Mouse (Mus musculus) lung, adult 2 months (tissue): ENCODE data around the gene Adamts1. TPM values are rescaled to one million over a fixed set of nuclear protein-coding genes. Genes with fewer than 3 reads are reported as not detected.
A peak's percentile ranks its signal among the peaks of the same experiment; 100 is the strongest.

ENCODE experiments used
- DNase-seq: peaks from one replicate; pipeline ENCODE4 v3.0.0; 2022
- H3K4me1 ChIP-seq: fragments of 200-500 bp; 2 replicates; pipeline ENCODE4 v1.6.1; 2011; ENCODE audit warnings: low read length; ENCODE audit not compliant: control insufficient read depth, insufficient read depth
- H3K4me3 ChIP-seq: fragments of 200-500 bp; replicated peaks from 2 replicates; pipeline ENCODE3; 2011; ENCODE audit warnings: low read depth, mild to moderate bottlenecking, control low read depth, low read length; ENCODE audit errors: extremely low read depth
- CTCF ChIP-seq: fragments of 200-500 bp; IDR thresholded peaks from 2 replicates; pipeline ENCODE4 v1.5.1; 2011; ENCODE audit warnings: mild to moderate bottlenecking, low read length, control low read depth; ENCODE audit not compliant: insufficient read depth
- POLR2A ChIP-seq: fragments of 200-500 bp; IDR thresholded peaks from 2 replicates; pipeline ENCODE4 v1.6.1; 2011; ENCODE audit warnings: low read depth, mild to moderate bottlenecking, control low read depth, low read length, borderline replicate concordance; ENCODE audit errors: extremely low read depth
- WGBS: fragments of 180-500 bp; shearing (Covaris S2); methylation state at CpG from one replicate; pipeline ENCODE4 v1.1.7; 2018; 5-methylcytosine and 5-hydroxymethylcytosine counted together
- polyA plus RNA-seq: library from polyadenylated mRNA; depleted of rRNA; stranded (reverse); fragments of >200 nt; gene quantifications from 2 replicates; pipeline ENCODE4 v1.2.3, GENCODE M21; 2012; rRNA removed

Adamts1 gene
- 68.7 and 86.6 TPM in 2 replicates for polyA plus RNA-seq

DNA sequence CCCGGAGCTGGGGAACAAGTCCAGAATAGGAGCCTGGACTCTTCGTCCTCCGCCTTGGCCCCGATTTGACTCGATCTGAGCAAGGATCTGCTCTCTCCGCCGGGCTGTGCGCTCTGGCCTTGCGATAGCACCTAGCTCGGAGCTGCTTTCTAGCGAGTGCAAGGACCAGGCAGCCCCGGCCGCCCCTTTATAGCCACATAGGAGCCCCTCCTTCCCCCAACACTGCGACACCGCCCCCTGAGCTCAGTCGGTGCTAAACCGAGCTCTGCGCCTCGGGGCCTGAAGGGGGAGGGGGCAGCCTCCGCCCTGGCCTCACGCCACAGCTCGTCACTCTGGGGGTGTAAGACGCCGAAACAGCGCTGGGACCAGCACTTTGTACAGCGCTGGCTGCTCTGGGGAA is at the start of gene Adamts1:
Gene Adamts1, minus strand, starts transcription at position 160 of the 400 bp plus-strand sequence.
- peak; percentile 96 for TF ChIP-seq POLR2A
- no peak for TF ChIP-seq CTCF
- peak; percentile 74 for DNase-seq
- Histone ChIP-seq H3K4me1 (peaks cover 7% of the 10 kb centered on the region), H3K4me3 (peak within 1 kb of the TSS; percentile 71)
- WGBS: under 1% methylated on average over 26 of the region's 26 CpGs

DNA sequence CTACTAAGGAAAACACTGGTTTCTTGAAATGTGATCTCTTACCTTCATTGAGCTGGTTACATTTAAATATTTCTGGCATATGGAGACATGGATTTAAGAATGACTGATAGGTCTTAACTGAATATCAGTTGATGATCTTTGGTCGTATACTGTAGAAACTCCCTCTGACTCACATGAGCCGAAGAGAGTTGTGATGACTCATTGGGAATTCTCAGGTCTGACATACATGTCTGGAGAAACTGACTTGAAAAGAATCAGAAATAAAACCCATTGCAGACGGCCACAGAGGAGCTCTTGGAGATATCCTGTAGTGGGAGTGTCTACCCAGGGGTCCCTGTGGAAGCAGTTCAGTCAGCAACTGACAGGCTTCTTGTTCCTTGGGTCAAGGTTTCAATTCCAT is 24.2 kb upstream of the Adamts1 start:
- WGBS: 75% methylated on average over 3 of the region's 3 CpGs
- TF ChIP-seq CTCF: no peak
- no peak for TF ChIP-seq POLR2A
- no peak for DNase-seq
- H3K4me3 ChIP-seq: no peak overlapping the region
- H3K4me1 ChIP-seq: no peaks in the 10 kb centered on the region

DNA sequence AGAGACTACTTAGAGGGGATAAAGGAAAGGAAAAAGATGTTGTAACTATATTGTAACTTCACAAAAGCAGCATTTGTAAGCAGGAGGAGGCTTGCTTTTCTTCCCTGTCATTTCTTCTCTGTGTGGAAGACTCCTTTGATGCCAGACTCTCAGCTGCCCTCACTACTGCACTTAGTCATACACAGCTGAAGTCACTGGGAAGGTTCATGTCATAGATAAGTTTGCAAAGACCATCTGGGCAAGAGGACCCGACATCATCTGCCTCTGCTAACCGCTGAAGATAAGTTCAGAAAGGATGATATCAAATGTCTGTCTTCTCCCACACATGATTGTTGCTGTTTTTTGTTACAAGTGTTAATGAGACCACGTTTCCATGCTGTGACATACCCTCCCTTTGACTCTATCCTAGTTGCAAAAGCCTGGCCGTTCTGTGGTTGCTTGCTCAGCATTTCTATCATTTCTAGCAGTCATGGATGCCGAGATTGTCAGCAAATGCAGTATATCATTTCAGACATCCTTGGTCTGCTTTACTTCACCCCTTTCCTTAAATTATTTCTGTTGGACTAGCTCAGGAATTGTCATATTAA is 19.5 kb upstream of the Adamts1 start:
- 67% methylated on average over 5 of the region's 5 CpGs for WGBS
- no peak for TF ChIP-seq POLR2A
- no peak for TF ChIP-seq CTCF
- H3K4me3 ChIP-seq: no peak overlapping the region
- no peak for DNase-seq
- H3K4me1 ChIP-seq: no peaks in the 10 kb centered on the region

DNA sequence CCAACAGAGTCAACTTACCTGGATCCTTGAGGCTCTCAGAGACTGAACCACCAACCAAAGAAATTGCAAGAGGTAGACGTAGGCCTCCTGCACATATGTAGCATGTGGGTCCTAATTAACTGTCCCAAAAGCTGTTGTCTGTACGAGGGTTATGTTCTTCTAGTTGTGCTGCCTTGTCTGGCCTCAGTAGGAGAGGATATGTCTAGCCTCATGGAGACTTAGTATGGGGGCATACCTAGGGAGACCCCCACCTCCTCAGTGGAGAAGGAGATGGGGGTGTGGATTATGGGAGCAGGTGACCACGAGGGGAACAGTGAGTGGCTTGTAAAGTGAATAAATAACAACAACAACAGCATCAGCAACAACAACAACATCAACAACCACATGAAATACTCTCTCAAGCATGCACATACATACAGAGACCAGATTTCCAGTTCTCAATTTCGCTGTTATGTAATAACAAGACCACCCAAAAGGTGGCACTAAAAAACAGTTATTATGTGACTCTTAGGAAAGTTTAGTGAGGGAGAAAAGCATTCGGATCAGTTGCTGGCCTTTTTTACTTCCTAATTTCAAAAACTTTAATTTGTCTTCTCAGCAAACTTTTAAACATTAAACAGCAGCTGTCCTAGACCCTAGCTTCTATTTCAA is 17.0 kb upstream of the Adamts1 start:
- H3K4me3 ChIP-seq: no peak overlapping the region
- TF ChIP-seq POLR2A: no peak
- TF ChIP-seq CTCF: no peak
- WGBS: 53% methylated on average over 5 of the region's 5 CpGs
- no peaks in the 10 kb centered on the region for H3K4me1 ChIP-seq
- no peak for DNase-seq

DNA sequence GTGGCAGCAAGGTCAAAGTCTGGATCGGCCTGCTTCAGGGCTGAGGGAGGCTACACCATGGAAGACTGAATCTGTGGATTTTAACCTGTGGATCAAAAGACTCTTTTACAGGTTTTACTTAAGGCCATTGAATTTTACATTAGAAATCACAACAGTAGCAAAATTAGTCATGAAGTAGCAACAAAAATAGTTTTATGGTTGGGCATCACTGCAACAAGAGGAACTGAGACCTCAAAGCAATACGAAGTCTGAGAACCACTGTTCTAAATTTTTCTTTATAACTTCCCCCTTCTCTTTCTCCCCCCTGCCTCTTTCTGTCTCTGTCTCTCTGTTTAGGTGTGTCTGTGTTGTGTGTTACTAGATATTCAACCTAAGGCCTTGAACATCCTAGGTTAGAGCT is 11.2 kb upstream of the Adamts1 start:
- Histone ChIP-seq H3K4me3 (no peak overlapping the region), H3K4me1 (no peaks in the 10 kb centered on the region)
- no peak for DNase-seq
- TF ChIP-seq CTCF: no peak
- no peak for TF ChIP-seq POLR2A
- 88% methylated on average over 2 of the region's 2 CpGs for WGBS

DNA sequence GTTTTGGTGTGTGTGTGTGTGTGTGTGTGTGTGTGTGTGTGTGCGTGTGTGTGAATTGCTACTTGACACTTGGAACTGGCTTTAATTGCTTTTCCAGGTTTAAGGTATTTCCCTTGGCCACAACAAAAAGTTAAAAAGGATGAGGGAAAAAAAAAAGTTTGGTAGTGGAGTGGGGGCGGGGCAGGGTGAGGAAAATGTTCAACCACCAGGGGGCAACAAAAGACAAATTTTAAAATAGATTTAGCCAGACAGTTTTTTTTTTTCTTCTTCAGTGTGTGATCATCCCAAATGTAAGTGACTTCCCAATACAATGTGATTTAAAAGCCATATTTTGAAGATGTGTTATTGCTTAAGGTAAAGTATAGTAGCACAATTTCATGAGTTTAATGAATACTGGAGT is 4.7 kb upstream of the Adamts1 start:
- TF ChIP-seq CTCF (0 out of 2 replicates have a peak, but pooled peaks have one; percentile 24), POLR2A (no peak)
- no peak overlapping the region for H3K4me3 ChIP-seq
- DNase-seq: peak; percentile 47
- WGBS: 13% methylated on average over 2 of the region's 2 CpGs
- H3K4me1 ChIP-seq: peaks cover 3% of the 10 kb centered on the region

DNA sequence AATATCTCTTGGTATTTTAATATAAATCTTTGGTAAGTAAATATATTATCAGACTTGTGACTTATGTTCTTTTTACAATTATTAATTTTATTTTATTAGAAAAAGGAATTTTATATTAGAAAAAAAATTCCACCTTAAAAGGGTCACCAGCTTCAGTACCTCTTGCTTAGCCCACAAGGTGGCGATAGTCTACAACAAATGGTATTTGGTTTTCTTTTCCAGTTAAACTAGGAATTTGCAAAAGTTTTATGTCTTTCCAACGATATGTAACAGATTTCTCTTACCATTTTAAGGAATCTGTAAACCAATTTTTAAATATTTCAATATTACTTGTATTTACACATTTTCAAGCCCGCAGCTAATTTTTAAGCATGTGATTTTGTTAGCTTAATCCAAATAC is 4.2 kb upstream of the Adamts1 start:
- TF ChIP-seq POLR2A: no peak
- TF ChIP-seq CTCF: no peak
- WGBS: 17% methylated on average over 3 of the region's 3 CpGs
- no peak for DNase-seq
- Histone ChIP-seq H3K4me3 (no peak overlapping the region), H3K4me1 (peaks cover 3% of the 10 kb centered on the region)

DNA sequence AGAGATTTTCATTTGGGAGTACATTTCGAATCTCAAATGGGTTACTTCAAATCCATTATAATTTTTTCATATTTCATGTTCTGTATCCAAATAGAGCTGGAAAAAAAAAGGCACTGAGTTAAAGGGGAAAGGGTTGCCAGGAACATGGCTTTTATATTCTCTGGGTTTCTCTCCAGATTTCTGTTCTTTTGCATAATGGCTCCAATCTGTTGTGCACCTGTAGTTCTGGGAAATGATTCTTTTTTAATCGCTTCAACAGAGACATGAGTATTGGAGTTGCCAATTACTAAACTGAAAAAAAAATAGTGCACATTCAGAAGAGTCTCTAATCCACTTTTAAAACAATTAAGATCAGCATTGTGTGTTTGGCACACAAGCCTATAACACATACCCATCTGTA is 2.7 kb upstream of the Adamts1 start:
- no peak for DNase-seq

DNA sequence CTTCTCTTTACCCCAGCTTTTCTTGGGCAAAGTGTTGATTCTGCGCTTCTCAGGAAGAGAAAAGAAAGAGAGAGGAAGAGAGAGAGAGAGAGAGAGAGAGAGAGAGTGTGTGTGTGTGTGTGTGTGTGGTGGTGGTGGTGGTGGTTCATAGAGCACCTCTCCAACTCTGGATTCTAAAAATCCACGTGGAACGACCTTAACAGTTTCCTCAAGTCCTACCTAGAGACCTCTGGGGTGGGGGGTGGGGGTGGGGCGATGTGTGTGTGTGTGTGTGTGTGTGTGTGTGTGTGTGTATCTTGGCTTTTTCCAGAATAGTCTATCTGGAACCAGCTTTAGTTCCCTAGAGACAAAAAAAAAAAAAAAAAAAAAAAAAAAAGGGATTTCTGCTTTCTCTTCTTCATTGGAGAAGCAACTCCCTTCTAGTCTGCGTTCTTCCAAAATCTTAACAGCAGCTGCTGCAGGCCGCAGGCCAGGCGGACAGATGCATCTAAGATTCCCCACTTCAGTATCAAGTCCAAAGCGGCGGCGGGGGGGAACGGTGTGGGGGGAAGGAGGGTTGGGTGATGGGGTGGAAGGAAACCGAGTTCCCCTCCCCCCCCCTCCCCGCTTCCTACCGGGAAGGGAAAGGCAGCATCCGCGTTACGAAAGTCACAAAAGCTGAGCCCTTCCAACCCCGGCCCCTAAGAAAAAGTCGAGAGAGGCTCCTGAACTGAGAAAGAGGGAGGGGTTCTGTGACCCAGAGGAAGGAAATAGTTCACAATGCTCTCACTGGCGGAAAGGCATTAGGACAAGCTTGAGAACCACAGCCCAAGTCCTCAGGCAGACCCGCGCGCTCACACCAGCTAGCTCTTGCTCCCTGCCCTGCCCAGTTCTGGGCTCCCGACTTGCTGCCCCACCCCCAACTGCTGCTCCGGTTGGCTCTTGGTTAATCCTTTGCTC is 969 bp upstream of the Adamts1 start:
- peak overlapping the region; percentile 71 for H3K4me3 ChIP-seq
- peaks cover 5% of the 10 kb centered on the region for H3K4me1 ChIP-seq
- TF ChIP-seq POLR2A (peak; percentile 91; the same call in 1 of the 2 replicates), CTCF (no peak)
- under 1% methylated on average over 25 of the region's 25 CpGs for WGBS
- DNase-seq: peak; percentile 63

More for the DNA sequence above, 2.7 kb upstream of the Adamts1 start:
- 45% methylated on average over 2 of the region's 2 CpGs for WGBS
- no peak overlapping the region for H3K4me3 ChIP-seq
- peaks cover 3% of the 10 kb centered on the region for H3K4me1 ChIP-seq
- TF ChIP-seq CTCF (no peak), POLR2A (no peak)
